Mouse (Mus musculus): ENCODE measurements around the gene Atxn2. TPM values are rescaled to one million over a fixed set of nuclear protein-coding genes. Genes with fewer than 3 reads are reported as not detected.
"Not testable (repeated sequence)": the region's sequence is repeated elsewhere in the genome, so short reads cannot be mapped to it uniquely, and the experiment has no call there.

Atxn2 gene
- polyA plus RNA-seq, 1 experiment from 2014 or later: 59.4 TPM

GRCm38 (mm10) chr5:121714331-121714730 lies 3.2 kb downstream of the Atxn2 start:
- no peak for ATAC-seq (replicated peaks; ENCODE audit: low FRiP score, low TSS enrichment, low read depth)
- no peak overlapping the region for H3K27ac ChIP-seq (ENCODE audit: low read depth)

GRCm38 (mm10) chr5:121714928-121715327 lies 3.8 kb downstream of the Atxn2 start:
- no peak for ATAC-seq (replicated peaks; ENCODE audit: low FRiP score, low TSS enrichment, low read depth)

More at GRCm38 (mm10) chr5:121714331-121714730, 3.2 kb downstream of the Atxn2 start:
- H3K4me2 ChIP-seq (ENCODE audit: low read length): peak overlapping the region; percentile 93
- DNase-seq (ENCODE audit: low spot score): no peak
- H3K4me3 ChIP-seq (ENCODE audit: low read depth, low read length): no peak overlapping the region
- 64% methylated on average over 1 of the region's 1 CpGs for WGBS
- peaks cover 32% of the 10 kb centered on the region for H3K4me1 ChIP-seq (replicated peaks; ENCODE audit: control insufficient read depth, insufficient read depth, low read length)
- H3K27me3 ChIP-seq (replicated peaks; ENCODE audit: control insufficient read depth, insufficient read depth, low read length): no peaks in the 10 kb centered on the region
- H3K9ac ChIP-seq (ENCODE audit: low read length): no peak overlapping the region
- peaks cover 5% of the 10 kb centered on the region; the same call in 1 of the 2 replicates for H3K36me3 ChIP-seq (ENCODE audit: control insufficient read depth, insufficient read depth, low read length)
- H3K9me3 ChIP-seq (ENCODE audit: control insufficient read depth, low read length): no peaks in the 10 kb centered on the region

GRCm38 (mm10) chr5:121718462-121718861 lies 7.3 kb downstream of the Atxn2 start:
- Histone ChIP-seq H3K9me3 (ENCODE audit: control insufficient read depth, low read length) (no peaks in the 10 kb centered on the region), H3K4me3 (ENCODE audit: low read depth, low read length) (no peak overlapping the region), H3K9ac (ENCODE audit: low read length) (no peak overlapping the region), H3K4me1 (replicated peaks; ENCODE audit: control insufficient read depth, insufficient read depth, low read length) (peaks cover 33% of the 10 kb centered on the region), H3K27ac (ENCODE audit: low read depth) (no peak overlapping the region), H3K27me3 (replicated peaks; ENCODE audit: control insufficient read depth, insufficient read depth, low read length) (no peaks in the 10 kb centered on the region), H3K4me2 (ENCODE audit: low read length) (no peak overlapping the region), H3K36me3 (ENCODE audit: control insufficient read depth, insufficient read depth, low read length) (peaks cover 5% of the 10 kb centered on the region; the same call in 1 of the 2 replicates)
- DNase-seq (ENCODE audit: low spot score) (no peak), ATAC-seq (replicated peaks; ENCODE audit: low FRiP score, low TSS enrichment, low read depth) (no peak)
- WGBS: 73% methylated on average over 5 of the region's 5 CpGs

More at GRCm38 (mm10) chr5:121714928-121715327, 3.8 kb downstream of the Atxn2 start:
- Histone ChIP-seq H3K9me3 (ENCODE audit: control insufficient read depth, low read length) (no peaks in the 10 kb centered on the region), H3K4me1 (replicated peaks; ENCODE audit: control insufficient read depth, insufficient read depth, low read length) (peaks cover 38% of the 10 kb centered on the region), H3K4me3 (ENCODE audit: low read depth, low read length) (no peak overlapping the region), H3K36me3 (ENCODE audit: control insufficient read depth, insufficient read depth, low read length) (peaks cover 5% of the 10 kb centered on the region; the same call in 1 of the 2 replicates), H3K27me3 (replicated peaks; ENCODE audit: control insufficient read depth, insufficient read depth, low read length) (no peaks in the 10 kb centered on the region), H3K27ac (ENCODE audit: low read depth) (no peak overlapping the region), H3K4me2 (ENCODE audit: low read length) (no peak overlapping the region), H3K9ac (ENCODE audit: low read length) (no peak overlapping the region)
- 71% methylated on average over 6 of the region's 6 CpGs for WGBS
- DNase-seq (ENCODE audit: low spot score): no peak

GRCm38 (mm10) chr5:121720888-121721585 lies 9.9 kb downstream of the Atxn2 start:
- Histone ChIP-seq H3K27ac (ENCODE audit: low read depth) (no peak overlapping the region), H3K9ac (ENCODE audit: low read length) (no peak overlapping the region), H3K27me3 (replicated peaks; ENCODE audit: control insufficient read depth, insufficient read depth, low read length) (no peaks in the 10 kb centered on the region), H3K4me1 (replicated peaks; ENCODE audit: control insufficient read depth, insufficient read depth, low read length) (peaks cover 17% of the 10 kb centered on the region), H3K9me3 (ENCODE audit: control insufficient read depth, low read length) (no peaks in the 10 kb centered on the region), H3K36me3 (ENCODE audit: control insufficient read depth, insufficient read depth, low read length) (peaks cover 5% of the 10 kb centered on the region; the same call in 1 of the 2 replicates), H3K4me2 (ENCODE audit: low read length) (no peak overlapping the region), H3K4me3 (ENCODE audit: low read depth, low read length) (no peak overlapping the region)
- ATAC-seq (replicated peaks; ENCODE audit: low FRiP score, low TSS enrichment, low read depth) (no peak), DNase-seq (ENCODE audit: low spot score) (no peak)
- 91% methylated on average over 5 of the region's 5 CpGs for WGBS

- WGBS: 57% methylated on average over 3 of the region's 3 CpGs
- no peaks in the 10 kb centered on the region for H3K9me3 ChIP-seq (ENCODE audit: control insufficient read depth, low read length)
Observed at GRCm38 (mm10) chr5:121721841-121722240, 10.7 kb downstream of the Atxn2 start.

GRCm38 (mm10) chr5:121724678-121725077 lies 13.5 kb downstream of the Atxn2 start:
- Histone ChIP-seq H3K9me3 (ENCODE audit: control insufficient read depth, low read length) (no peaks in the 10 kb centered on the region), H3K4me2 (ENCODE audit: low read length) (no peak overlapping the region), H3K27me3 (replicated peaks; ENCODE audit: control insufficient read depth, insufficient read depth, low read length) (no peaks in the 10 kb centered on the region), H3K4me3 (ENCODE audit: low read depth, low read length) (no peak overlapping the region), H3K4me1 (replicated peaks; ENCODE audit: control insufficient read depth, insufficient read depth, low read length) (peaks cover 3% of the 10 kb centered on the region; the same call in 1 of the 2 replicates), H3K9ac (ENCODE audit: low read length) (no peak overlapping the region), H3K36me3 (ENCODE audit: control insufficient read depth, insufficient read depth, low read length) (peaks cover 7% of the 10 kb centered on the region; the same call in 1 of the 2 replicates), H3K27ac (ENCODE audit: low read depth) (no peak overlapping the region)
- no peak for ATAC-seq (replicated peaks; ENCODE audit: low FRiP score, low TSS enrichment, low read depth)
- DNase-seq (ENCODE audit: low spot score): no peak
- 78% methylated on average over 1 of the region's 1 CpGs for WGBS

More at GRCm38 (mm10) chr5:121721841-121722240, 10.7 kb downstream of the Atxn2 start:
- Histone ChIP-seq H3K36me3 (ENCODE audit: control insufficient read depth, insufficient read depth, low read length) (peaks cover 5% of the 10 kb centered on the region; the same call in 1 of the 2 replicates), H3K27ac (ENCODE audit: low read depth) (no peak overlapping the region), H3K4me2 (ENCODE audit: low read length) (no peak overlapping the region), H3K4me3 (ENCODE audit: low read depth, low read length) (no peak overlapping the region), H3K27me3 (replicated peaks; ENCODE audit: control insufficient read depth, insufficient read depth, low read length) (no peaks in the 10 kb centered on the region), H3K9ac (ENCODE audit: low read length) (no peak overlapping the region), H3K4me1 (replicated peaks; ENCODE audit: control insufficient read depth, insufficient read depth, low read length) (peaks cover 12% of the 10 kb centered on the region)
- DNase-seq (ENCODE audit: low spot score) (no peak), ATAC-seq (replicated peaks; ENCODE audit: low FRiP score, low TSS enrichment, low read depth) (no peak)

GRCm38 (mm10) chr5:121730057-121730456 lies 18.9 kb downstream of the Atxn2 start:
- H3K4me1 ChIP-seq (replicated peaks; ENCODE audit: control insufficient read depth, insufficient read depth, low read length): no peaks in the 10 kb centered on the region
- H3K36me3 ChIP-seq (ENCODE audit: control insufficient read depth, insufficient read depth, low read length): peaks cover 10% of the 10 kb centered on the region
- DNase-seq (ENCODE audit: low spot score): no peak
- WGBS: 94% methylated on average over 2 of the region's 2 CpGs
- no peak overlapping the region for H3K9ac ChIP-seq (ENCODE audit: low read length)
- no peak for ATAC-seq (replicated peaks; ENCODE audit: low FRiP score, low TSS enrichment, low read depth)
- no peaks in the 10 kb centered on the region for H3K27me3 ChIP-seq (replicated peaks; ENCODE audit: control insufficient read depth, insufficient read depth, low read length)
- no peak overlapping the region for H3K4me2 ChIP-seq (ENCODE audit: low read length)
- no peak overlapping the region for H3K27ac ChIP-seq (ENCODE audit: low read depth)
- no peaks in the 10 kb centered on the region for H3K9me3 ChIP-seq (ENCODE audit: control insufficient read depth, low read length)
- no peak overlapping the region for H3K4me3 ChIP-seq (ENCODE audit: low read depth, low read length)

- ATAC-seq (replicated peaks; ENCODE audit: low FRiP score, low TSS enrichment, low read depth) (no peak), DNase-seq (ENCODE audit: low spot score) (no peak)
- Histone ChIP-seq H3K9ac (ENCODE audit: low read length) (no peak overlapping the region), H3K27me3 (replicated peaks; ENCODE audit: control insufficient read depth, insufficient read depth, low read length) (no peaks in the 10 kb centered on the region), H3K9me3 (ENCODE audit: control insufficient read depth, low read length) (no peaks in the 10 kb centered on the region), H3K4me2 (ENCODE audit: low read length) (no peak overlapping the region), H3K36me3 (ENCODE audit: control insufficient read depth, insufficient read depth, low read length) (peaks cover 2% of the 10 kb centered on the region; the same call in 1 of the 2 replicates), H3K4me1 (replicated peaks; ENCODE audit: control insufficient read depth, insufficient read depth, low read length) (no peaks in the 10 kb centered on the region), H3K4me3 (ENCODE audit: low read depth, low read length) (no peak overlapping the region), H3K27ac (ENCODE audit: low read depth) (no peak overlapping the region)
- 84% methylated on average over 3 of the region's 3 CpGs for WGBS
Observed at GRCm38 (mm10) chr5:121736641-121737040, 25.5 kb downstream of the Atxn2 start.

GRCm38 (mm10) chr5:121738162-121738561 lies 27.0 kb downstream of the Atxn2 start:
- H3K4me2 ChIP-seq (ENCODE audit: low read length); H3K9me3 ChIP-seq (ENCODE audit: control insufficient read depth, low read length); ATAC-seq (replicated peaks; ENCODE audit: low FRiP score, low TSS enrichment, low read depth); H3K9ac ChIP-seq (ENCODE audit: low read length); H3K27me3 ChIP-seq (replicated peaks; ENCODE audit: control insufficient read depth, insufficient read depth, low read length); H3K4me1 ChIP-seq (replicated peaks; ENCODE audit: control insufficient read depth, insufficient read depth, low read length); H3K4me3 ChIP-seq (ENCODE audit: low read depth, low read length); DNase-seq (ENCODE audit: low spot score); H3K27ac ChIP-seq (ENCODE audit: low read depth); H3K36me3 ChIP-seq (ENCODE audit: control insufficient read depth, insufficient read depth, low read length): not testable (repeated sequence)
- 80% methylated on average over 1 of the region's 2 CpGs for WGBS

All from intestine, embryonic 14.5 days (tissue).